Mouse (Mus musculus) thymus, adult 2 months (tissue): ENCODE results near the gene Gbf1.

Experiments used
- CTCF ChIP-seq: fragments of 200-500 bp; IDR thresholded peaks from 2 replicates; pipeline ENCODE4 v1.5.1; 2012; ENCODE audit warnings: mild to moderate bottlenecking, control low read depth, low read length, moderate library complexity, borderline replicate concordance; ENCODE audit not compliant: control insufficient read depth, poor library complexity, insufficient read depth; ENCODE audit errors: extremely low read depth
- POLR2A ChIP-seq: fragments of 200-500 bp; IDR thresholded peaks from 2 replicates; pipeline ENCODE4 v1.6.1; 2012; ENCODE audit warnings: mild to moderate bottlenecking, low read length, control low read depth, moderate library complexity; ENCODE audit not compliant: control insufficient read depth, poor library complexity, insufficient read depth; ENCODE audit errors: extremely low read depth

- no peak for TF ChIP-seq CTCF
- TF ChIP-seq POLR2A: no peak
These were observed 161.9 kb downstream of the Gbf1 start for GRCm38 (mm10) chr19:46314151-46314601.
